Comparison of ENCODE assay signal across 8 mouse cellular contexts in the genomic region with DNA sequence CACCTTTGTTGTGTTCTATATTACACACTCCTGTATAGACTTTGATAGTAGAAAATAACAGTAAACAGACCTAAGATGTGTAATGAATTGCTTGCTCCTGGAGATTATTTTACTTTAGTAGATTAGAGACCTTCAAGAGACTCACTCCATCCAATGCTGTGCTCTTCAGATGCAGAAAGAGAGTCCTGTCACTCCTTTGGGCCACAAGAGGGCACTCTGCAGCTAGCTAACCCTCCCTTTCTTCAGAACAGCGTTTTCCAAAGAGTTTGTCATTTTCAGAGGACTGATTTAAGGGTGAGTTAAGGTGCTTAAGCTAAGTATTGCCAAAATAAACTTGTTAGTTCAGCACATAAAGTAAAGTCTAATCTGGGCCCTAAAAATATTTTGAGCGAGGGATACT. TPM values are rescaled to one million over a fixed set of nuclear protein-coding genes. Genes with fewer than 3 reads are reported as not detected.
DNase-seq lines count a peak whose midpoint lies in the region; ATAC-seq and TF ChIP-seq lines count a peak whose summit lies in the region.

No protein-coding gene starts in this region.

- no peak for TF ChIP-seq POLR2A in small intestine, adult 2 months (IDR thresholded peaks at IDR 0.05; ENCODE audit: low read depth, low read length)

- no peaks in the 10 kb centered on the region for H3K27me3 ChIP-seq in forebrain, embryonic 14.5 days (replicated peaks; ENCODE audit: control insufficient read depth, insufficient read depth, low read length)
- no peaks in the 10 kb centered on the region for H3K27me3 ChIP-seq in forebrain, embryonic 12.5 days
- no peaks in the 10 kb centered on the region for H3K27me3 ChIP-seq in lung, postnatal 0 days (replicated peaks; ENCODE audit: insufficient read depth, low read length)
- H3K27me3 ChIP-seq in small intestine, adult 2 months (ENCODE audit: control insufficient read depth, insufficient read depth, low read length): no peaks in the 10 kb centered on the region

- TF ChIP-seq CTCF in lung, postnatal 0 days (IDR thresholded peaks at IDR 0.05): peak; percentile 87
- peak; percentile 46; the same call in 1 of the 2 replicates for TF ChIP-seq CTCF in small intestine, adult 2 months (IDR thresholded peaks at IDR 0.05; ENCODE audit: extremely low read depth, insufficient read length, insufficient replicate concordance, low read depth, low read length)

- WGBS in forebrain, embryonic 14.5 days: 68% methylated on average over 2 of the region's 2 CpGs
- 68% methylated on average over 2 of the region's 2 CpGs for WGBS in forebrain, embryonic 12.5 days
- 56% methylated on average over 2 of the region's 2 CpGs for WGBS in lung, postnatal 0 days
- WGBS in small intestine, adult 2 months: 48% methylated on average over 2 of the region's 2 CpGs

- peaks cover 15% of the 10 kb centered on the region; the same call in 1 of the 2 replicates for H3K36me3 ChIP-seq in forebrain, embryonic 14.5 days (ENCODE audit: control insufficient read depth, insufficient read depth, low read length)
- peaks cover 11% of the 10 kb centered on the region for H3K36me3 ChIP-seq in forebrain, embryonic 12.5 days (replicated peaks)
- H3K36me3 ChIP-seq in lung, postnatal 0 days (ENCODE audit: insufficient read depth, low read length): no peaks in the 10 kb centered on the region
- peaks cover 7% of the 10 kb centered on the region for H3K36me3 ChIP-seq in small intestine, adult 2 months (ENCODE audit: control insufficient read depth, insufficient read depth, low read length)

- no peaks in the 10 kb centered on the region for H3K4me1 ChIP-seq in forebrain, embryonic 14.5 days (ENCODE audit: control insufficient read depth, insufficient read depth, low read length)
- no peaks in the 10 kb centered on the region for H3K4me1 ChIP-seq in forebrain, embryonic 12.5 days
- H3K4me1 ChIP-seq in lung, postnatal 0 days (ENCODE audit: insufficient read depth, low read depth, low read length): no peaks in the 10 kb centered on the region
- no peaks in the 10 kb centered on the region for H3K4me1 ChIP-seq in small intestine, adult 2 months (ENCODE audit: control insufficient read depth, insufficient read depth, insufficient read length, low read length)

- ATAC-seq in forebrain, embryonic 14.5 days: no peak; the same call in 1 of the 2 replicates
- ATAC-seq in forebrain, embryonic 12.5 days (ENCODE audit: low FRiP score): no peak
- ATAC-seq in lung, postnatal 0 days: peak; percentile 38; the same call in 1 of the 2 replicates

- DNase-seq in forebrain, embryonic 14.5 days (ENCODE audit: low spot score): peak; percentile 62
- DNase-seq in right cerebral cortex, adult 18-20 months: peak; percentile 27
- DNase-seq in right cerebral cortex, postnatal 25 days: no peak
- peak; percentile 45 for DNase-seq in cerebellum, adult 8-10 months
- DNase-seq in heart, postnatal 4 days: peak; percentile 62
- DNase-seq in lung, postnatal 0 days (ENCODE audit: low spot score): peak; percentile 80

- H3K4me3 ChIP-seq in forebrain, embryonic 14.5 days (ENCODE audit: low read depth, low read length): no peak overlapping the region
- no peak overlapping the region for H3K4me3 ChIP-seq in forebrain, embryonic 12.5 days (replicated peaks)
- no peak overlapping the region for H3K4me3 ChIP-seq in lung, postnatal 0 days (ENCODE audit: low read depth, low read length)
- H3K4me3 ChIP-seq in small intestine, adult 2 months (ENCODE audit: low read depth, low read length): no peak overlapping the region

- no peak for TF ChIP-seq EP300 in lung, postnatal 0 days (IDR thresholded peaks at IDR 0.05)

- H3K27ac ChIP-seq in forebrain, embryonic 14.5 days (ENCODE audit: low read depth, low read length): no peak overlapping the region
- no peak overlapping the region for H3K27ac ChIP-seq in forebrain, embryonic 12.5 days
- H3K27ac ChIP-seq in lung, postnatal 0 days (ENCODE audit: low read length): no peak overlapping the region
- H3K27ac ChIP-seq in small intestine, adult 2 months (ENCODE audit: insufficient read depth, low read depth, low read length): no peak overlapping the region

- no peak overlapping the region for H3K9ac ChIP-seq in forebrain, embryonic 14.5 days (ENCODE audit: low read length)
- H3K9ac ChIP-seq in forebrain, embryonic 12.5 days: no peak overlapping the region
- H3K9ac ChIP-seq in lung, postnatal 0 days (replicated peaks; ENCODE audit: low read depth): no peak overlapping the region

- no peaks in the 10 kb centered on the region for H3K9me3 ChIP-seq in forebrain, embryonic 14.5 days (replicated peaks; ENCODE audit: control insufficient read depth, low read length)
- no peaks in the 10 kb centered on the region for H3K9me3 ChIP-seq in forebrain, embryonic 12.5 days
- H3K9me3 ChIP-seq in lung, postnatal 0 days (ENCODE audit: low read length): no peaks in the 10 kb centered on the region

- H3K4me2 ChIP-seq in forebrain, embryonic 14.5 days (ENCODE audit: low read length): no peak overlapping the region
- H3K4me2 ChIP-seq in forebrain, embryonic 12.5 days: no peak overlapping the region
- H3K4me2 ChIP-seq in lung, postnatal 0 days (replicated peaks; ENCODE audit: low read depth, low read length): no peak overlapping the region

RNA-seq across cellular contexts. Expression of gene Pum2, which starts 25.0 kb away (rescaled TPM):
- polyA plus RNA-seq in forebrain, embryonic 14.5 days (2014; fragmentation: Nextera tagmentation; extraction: Ambion mirVana): 70.6 and 74.9 TPM in 2 replicates
- 94.6 and 97.9 TPM in 2 replicates for polyA plus RNA-seq in forebrain, embryonic 12.5 days (2016; fragmentation: Nextera tagmentation; extraction: Ambion mirVana)
- total RNA-seq in heart, postnatal 4 days (2021): 100 to 1,000 TPM; 156 to 159 TPM
- polyA plus RNA-seq in lung, postnatal 0 days (2015; fragmentation: Nextera tagmentation; extraction: Ambion mirVana): 26.9 and 31.3 TPM in 2 replicates
- polyA plus RNA-seq in small intestine, adult 2 months (2012; rRNA removed): 21.9 and 33.9 TPM in 2 replicates
